Mouse (Mus musculus) limb, embryonic 14.5 days (tissue): Measurements from ENCODE around the gene Ddx19a. TPM values are rescaled to one million over a fixed set of nuclear protein-coding genes. Genes with fewer than 3 reads are reported as not detected.
"Not testable (repeated sequence)": the region's sequence is repeated elsewhere in the genome, so short reads cannot be mapped to it uniquely, and the experiment has no call there.

Experiments used
- ATAC-seq: fragments of 200-750 bp; cut with Nextera tagmentation; 2 replicates; pipeline ENCODE4 v1.8.0; 2017; ENCODE audit warnings: low read depth, moderate number of reproducible peaks, moderate TSS enrichment; ENCODE audit not compliant: low FRiP score
- DNase-seq: peaks from one replicate; pipeline ENCODE4 v3.0.0-alpha.2; 2015; ENCODE audit warnings: low spot score
- H3K27ac ChIP-seq: fragments of 300-500 bp; sonication (generic); replicated peaks from 2 replicates; pipeline ENCODE4 v1.5.1; 2014; ENCODE audit warnings: low read depth, mild to moderate bottlenecking, low read length, moderate library complexity, mixed read lengths
- H3K27me3 ChIP-seq: fragments of 300-500 bp; sonication (generic); 2 replicates; pipeline ENCODE4 v1.6.1; 2014; ENCODE audit warnings: low read length, mixed read lengths; ENCODE audit not compliant: control insufficient read depth, insufficient read depth
- H3K36me3 ChIP-seq: fragments of 300-500 bp; sonication (generic); 2 replicates; pipeline ENCODE4 v1.6.1; 2014; ENCODE audit warnings: mild to moderate bottlenecking, low read length, moderate library complexity, mixed read lengths; ENCODE audit not compliant: control insufficient read depth, insufficient read depth
- H3K4me1 ChIP-seq: fragments of 300-500 bp; sonication (generic); 2 replicates; pipeline ENCODE4 v1.6.1; 2014; ENCODE audit warnings: antibody characterized with exemption, low read length, mixed read lengths; ENCODE audit not compliant: control insufficient read depth, insufficient read depth
- H3K4me2 ChIP-seq: fragments of 300-500 bp; sonication (generic); replicated peaks from 2 replicates; pipeline ENCODE4 v1.6.1; 2014; ENCODE audit warnings: low read depth, mild to moderate bottlenecking, low read length, moderate library complexity; ENCODE audit not compliant: severe bottlenecking
- H3K4me3 ChIP-seq: fragments of 300-500 bp; sonication (generic); replicated peaks from 2 replicates; pipeline ENCODE4 v1.5.1; 2014; ENCODE audit warnings: low read length
- H3K9ac ChIP-seq: fragments of 300-500 bp; sonication (generic); 2 replicates; pipeline ENCODE4 v1.6.1; 2014; ENCODE audit warnings: mild to moderate bottlenecking, low read depth, low read length, moderate library complexity; ENCODE audit not compliant: severe bottlenecking
- H3K9me3 ChIP-seq: fragments of 300-500 bp; sonication (generic); 2 replicates; pipeline ENCODE4 v1.6.1; 2016; ENCODE audit warnings: low read length; ENCODE audit not compliant: control insufficient read depth
- POLR2A ChIP-seq: fragments of 200-500 bp; IDR thresholded peaks from 2 replicates; pipeline ENCODE4 v1.8.0; 2012; ENCODE audit warnings: inconsistent platforms, mild to moderate bottlenecking, moderate library complexity, borderline replicate concordance; ENCODE audit not compliant: insufficient read depth, insufficient read length; ENCODE audit errors: extremely low read depth
- WGBS: fragments of 180-500 bp; shearing (Covaris S2); extraction: QIAGEN DNeasy Blood & Tissue Kit; methylation state at CpG from one replicate; pipeline ENCODE4 v1.1.7; 2014; 5-methylcytosine and 5-hydroxymethylcytosine counted together
- polyA plus RNA-seq, 2 experiments: library from polyadenylated mRNA; depleted of rRNA in 1 of 2; stranded (reverse) in 1 of 2; unstranded in 1 of 2; fragments of >200 nt; fragmentation: Nextera tagmentation in 1 of 2; extraction: Ambion mirVana in 1 of 2; gene quantifications; 2 replicates each; pipeline versions ENCODE4 v1.2.1 to v1.2.3; 2012 to 2014

Ddx19a gene
- polyA plus RNA-seq, 2 experiments = 19.5 to 57.8 TPM

GRCm38 (mm10) chr8:110959071-110959780 lies 38.4 kb downstream of the Ddx19a start:
- WGBS = 90% methylated on average over 12 of the region's 12 CpGs

GRCm38 (mm10) chr8:110958553-110958952 lies 39.0 kb downstream of the Ddx19a start:
- H3K27ac ChIP-seq, H3K9me3 ChIP-seq, DNase-seq, H3K4me1 ChIP-seq, H3K4me3 ChIP-seq, ATAC-seq, H3K27me3 ChIP-seq, H3K4me2 ChIP-seq, H3K9ac ChIP-seq: not testable (repeated sequence)
- H3K36me3 ChIP-seq = peaks cover 57% of the 10 kb centered on the region
- WGBS = 94% methylated on average over 7 of the region's 7 CpGs

More at GRCm38 (mm10) chr8:110959071-110959780, 38.4 kb downstream of the Ddx19a start:
- ATAC-seq (no peak), DNase-seq (no peak)
- no peak overlapping the region for H3K9ac ChIP-seq
- H3K4me3 ChIP-seq = no peak overlapping the region
- H3K9me3 ChIP-seq = no peaks in the 10 kb centered on the region
- H3K27me3 ChIP-seq = no peaks in the 10 kb centered on the region
- H3K4me2 ChIP-seq = no peak overlapping the region
- peaks cover 64% of the 10 kb centered on the region for H3K36me3 ChIP-seq
- no peak overlapping the region for H3K27ac ChIP-seq
- TF ChIP-seq POLR2A = no peak
- no peaks in the 10 kb centered on the region for H3K4me1 ChIP-seq

- no peaks in the 10 kb centered on the region for H3K4me1 ChIP-seq
Observed at GRCm38 (mm10) chr8:110958135-110958534, 39.5 kb downstream of the Ddx19a start.

GRCm38 (mm10) chr8:110957471-110957870 lies 40.1 kb downstream of the Ddx19a start:
- Histone ChIP-seq H3K9me3 (no peaks in the 10 kb centered on the region), H3K27ac (no peak overlapping the region), H3K27me3 (no peaks in the 10 kb centered on the region), H3K4me3 (no peak overlapping the region), H3K4me1 (no peaks in the 10 kb centered on the region), H3K9ac (no peak overlapping the region), H3K36me3 (peaks cover 53% of the 10 kb centered on the region), H3K4me2 (no peak overlapping the region)
- TF ChIP-seq POLR2A = no peak
- ATAC-seq (no peak), DNase-seq (no peak)
- 92% methylated on average over 19 of the region's 19 CpGs for WGBS

More at GRCm38 (mm10) chr8:110958135-110958534, 39.5 kb downstream of the Ddx19a start:
- no peak overlapping the region for H3K9ac ChIP-seq
- TF ChIP-seq POLR2A = no peak
- H3K27ac ChIP-seq = no peak overlapping the region
- DNase-seq (no peak), ATAC-seq (no peak)
- 87% methylated on average over 5 of the region's 5 CpGs for WGBS
- H3K4me2 ChIP-seq = no peak overlapping the region
- H3K4me3 ChIP-seq = no peak overlapping the region
- H3K27me3 ChIP-seq = no peaks in the 10 kb centered on the region
- peaks cover 54% of the 10 kb centered on the region for H3K36me3 ChIP-seq
- no peaks in the 10 kb centered on the region for H3K9me3 ChIP-seq

- TF ChIP-seq POLR2A = no peak
- Histone ChIP-seq H3K9me3 (no peaks in the 10 kb centered on the region), H3K27ac (no peak overlapping the region), H3K36me3 (peaks cover 50% of the 10 kb centered on the region), H3K4me3 (no peak overlapping the region), H3K27me3 (no peaks in the 10 kb centered on the region), H3K4me1 (no peaks in the 10 kb centered on the region), H3K9ac (no peak overlapping the region), H3K4me2 (no peak overlapping the region)
- ATAC-seq = peak; percentile 55; the same call in 1 of the 2 replicates
- 81% methylated on average over 15 of the region's 15 CpGs for WGBS
- no peak for DNase-seq
Observed at GRCm38 (mm10) chr8:110956619-110957450, 40.8 kb downstream of the Ddx19a start.
